Mouse (Mus musculus) embryo, embryonic 10 days (tissue): ENCODE results near the gene Nfix.

Experiments used
- DNase-seq: peaks from one replicate; pipeline ENCODE4 v3.0.0-alpha.2; 2015; ENCODE audit warnings: low spot score

The Nfix gene

DNA sequence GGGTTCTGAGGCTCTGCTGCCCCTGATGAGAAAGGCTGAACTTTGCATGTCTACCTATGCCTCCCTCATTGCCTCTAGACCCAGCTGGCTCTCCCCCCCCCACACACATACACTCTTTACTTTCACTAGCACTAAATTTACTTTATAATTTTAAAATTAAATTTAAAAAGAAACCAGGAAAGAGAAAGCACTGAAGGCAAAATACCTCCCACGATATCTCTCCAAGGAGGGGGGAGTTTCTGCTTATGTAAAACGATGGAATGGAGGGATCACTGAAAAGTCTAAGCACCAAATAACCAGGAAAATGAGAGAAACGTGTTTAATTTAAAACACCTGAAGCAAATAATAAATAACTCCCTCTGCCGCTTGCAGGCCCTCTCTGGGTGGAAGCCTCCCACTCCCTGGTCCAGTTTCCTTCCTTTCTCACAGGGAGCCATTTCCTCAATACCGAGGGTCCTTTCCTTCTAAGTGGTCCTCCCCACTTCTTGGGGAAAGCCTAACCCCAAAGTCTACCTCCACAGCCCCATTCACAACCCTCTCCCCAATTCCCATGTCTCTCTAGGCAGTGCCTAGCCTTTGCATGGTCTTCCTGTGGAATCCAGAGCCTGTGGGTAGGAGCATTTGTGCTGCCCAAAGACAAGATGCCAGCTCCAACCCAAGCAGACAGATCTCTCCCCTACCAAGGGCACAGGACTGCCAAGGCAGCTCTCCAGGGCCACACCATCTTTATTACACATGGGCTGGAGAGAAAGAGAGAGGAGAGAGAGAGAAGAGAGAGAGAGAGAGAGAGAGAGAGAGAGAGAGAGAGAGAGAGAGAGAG lies 18.2 kb downstream of the Nfix start:
- no peak for DNase-seq

GRCm38 (mm10) chr8:84780949-84781680 lies 19.0 kb downstream of the Nfix start:
- DNase-seq, result no peak

GRCm38 (mm10) chr8:84780225-84780555 lies 20.0 kb downstream of the Nfix start:
- DNase-seq, result no peak

- no peak for DNase-seq
These were observed 20.5 kb downstream of the Nfix start for GRCm38 (mm10) chr8:84779519-84780224.

- no peak for DNase-seq
These were observed 21.3 kb downstream of the Nfix start for GRCm38 (mm10) chr8:84778638-84779380.

- no peak for DNase-seq
These were observed 22.1 kb downstream of the Nfix start for GRCm38 (mm10) chr8:84777899-84778637.

DNA sequence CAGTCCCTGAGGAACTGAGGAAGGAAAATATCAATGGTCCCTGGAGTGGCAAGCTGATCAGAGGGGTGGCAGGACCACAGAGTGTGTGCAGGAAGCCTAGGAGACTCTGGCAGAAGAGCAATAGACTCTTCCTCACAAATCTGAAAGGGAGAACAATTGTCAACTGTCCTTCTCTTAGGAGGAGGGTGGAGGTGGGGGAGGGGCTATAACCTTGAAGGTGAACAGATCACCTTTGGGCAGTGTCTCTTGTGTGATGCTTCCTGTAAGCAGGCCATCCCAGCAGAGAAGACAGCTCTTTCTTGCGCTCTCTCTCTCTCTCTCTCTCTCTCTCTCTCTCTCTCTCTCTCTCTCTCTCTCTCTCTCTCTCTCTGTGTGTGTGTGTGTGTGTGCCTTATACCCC lies 23.6 kb downstream of the Nfix start:
- no peak for DNase-seq

DNA sequence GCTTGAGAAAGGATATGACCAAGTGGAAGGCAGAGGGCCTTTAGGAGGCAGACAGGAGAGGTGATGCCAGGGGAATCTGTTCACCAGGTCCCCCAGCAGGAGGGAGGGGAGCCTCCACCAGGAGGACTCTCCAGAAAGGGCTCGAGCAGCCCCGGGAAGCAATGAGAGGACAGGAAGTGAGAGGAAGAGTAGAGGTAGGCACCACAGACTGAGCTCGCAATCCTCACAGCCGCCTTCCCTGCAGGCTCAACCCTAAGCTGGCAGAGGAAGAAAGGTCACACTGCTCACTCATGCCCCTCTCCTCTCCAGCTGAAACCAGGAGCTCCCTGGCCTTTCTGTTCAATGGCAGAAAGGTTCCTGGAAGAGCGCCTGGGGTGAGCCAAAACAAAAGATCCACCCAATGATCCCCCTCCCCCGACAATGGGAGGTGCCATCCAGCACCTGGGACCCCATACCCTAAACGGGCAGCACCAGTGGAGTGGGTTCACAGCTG lies 24.5 kb downstream of the Nfix start:
- DNase-seq, result no peak

DNA sequence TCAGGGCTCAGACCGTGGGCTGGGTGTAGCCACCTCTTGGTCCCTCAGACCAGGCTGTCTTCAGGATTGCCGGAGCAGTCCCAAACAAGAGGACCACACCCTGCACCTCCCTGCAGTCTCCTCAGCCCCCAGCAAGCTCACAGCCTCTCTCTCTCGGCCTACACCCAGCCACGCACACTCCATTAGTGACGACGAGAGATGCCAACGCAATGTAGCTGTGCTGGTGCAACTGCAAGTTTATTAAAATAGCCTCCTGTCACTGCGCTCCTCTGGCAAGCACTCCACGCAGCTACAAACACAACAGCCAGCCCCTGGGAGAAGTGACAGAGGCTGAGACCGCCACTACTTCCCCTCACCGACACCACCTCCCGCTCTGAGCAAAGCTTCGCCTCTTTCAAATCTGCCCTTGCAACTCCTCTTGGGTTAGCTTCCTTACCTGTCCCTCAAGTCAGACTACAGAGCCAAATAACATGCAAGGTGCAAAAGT lies 25.0 kb downstream of the Nfix start:
- DNase-seq, result no peak

GRCm38 (mm10) chr8:84774473-84774911 lies 25.7 kb downstream of the Nfix start:
- no peak for DNase-seq

- DNase-seq, result peak; percentile 64
These were observed 26.3 kb downstream of the Nfix start for GRCm38 (mm10) chr8:84773833-84774232.

DNA sequence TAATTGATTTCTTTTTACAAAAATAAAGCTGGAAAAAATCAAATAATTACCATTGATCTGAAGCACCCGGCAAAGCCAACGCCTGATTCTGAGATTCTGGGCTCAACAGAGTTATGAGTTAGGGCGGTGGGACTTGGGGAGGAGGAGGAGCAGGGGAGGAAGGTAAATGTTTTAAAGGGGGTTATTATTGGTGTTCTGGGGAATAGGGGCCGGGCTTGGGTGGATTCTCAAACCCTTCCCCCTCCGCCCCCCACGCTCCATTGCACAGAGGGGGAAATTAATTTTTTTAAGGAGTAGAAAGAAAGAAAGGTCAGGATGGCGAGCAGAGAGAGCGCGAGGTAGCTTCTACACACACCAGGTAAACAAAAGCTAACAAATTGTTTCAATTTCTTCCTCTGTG lies 26.8 kb downstream of the Nfix start:
- no peak for DNase-seq

DNA sequence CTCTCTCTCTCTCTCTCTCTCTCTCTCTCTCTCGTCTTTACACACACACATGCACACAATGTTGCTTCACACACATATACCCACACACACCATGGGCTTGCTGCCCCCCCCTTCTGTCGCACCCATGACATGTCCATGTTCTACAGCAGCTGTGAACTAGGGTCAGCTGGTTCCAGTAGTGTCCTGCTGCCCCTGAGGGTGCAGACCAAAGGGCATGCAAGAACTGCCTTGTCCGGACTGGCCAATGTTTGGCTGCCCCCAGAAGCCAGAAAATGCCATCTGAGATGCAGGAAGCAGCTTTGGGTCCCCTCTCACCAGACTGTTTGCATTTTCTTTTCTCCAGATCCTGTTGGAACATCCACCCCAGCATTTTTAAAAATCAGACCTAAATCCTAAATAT lies 27.5 kb downstream of the Nfix start:
- DNase-seq, result no peak

DNA sequence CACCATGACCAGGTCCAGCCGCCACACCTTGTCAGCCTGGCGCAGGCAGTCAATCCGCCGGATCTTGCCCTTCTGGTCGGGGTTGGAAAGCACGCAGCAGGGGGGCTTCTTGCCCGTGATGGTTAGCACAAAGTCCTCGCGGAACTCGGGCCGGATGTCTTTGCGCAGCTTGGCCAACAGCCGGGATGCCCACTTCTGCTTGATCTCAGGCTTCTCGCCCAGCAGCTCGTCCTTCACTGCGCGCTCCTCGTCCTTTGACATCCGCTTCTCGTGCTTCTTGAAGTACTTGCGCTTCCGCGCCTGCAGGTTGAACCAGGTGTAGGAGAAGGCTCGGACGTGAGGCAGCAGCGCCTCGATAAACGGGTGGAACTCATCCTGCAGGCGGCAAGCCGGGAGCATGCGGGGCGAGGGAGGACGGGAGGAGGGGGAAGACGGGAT lies 28.2 kb downstream of the Nfix start:
- DNase-seq, result no peak

GRCm38 (mm10) chr8:84771000-84771687 lies 29.0 kb downstream of the Nfix start:
- no peak for DNase-seq

- DNase-seq, result no peak
These were observed 29.8 kb downstream of the Nfix start for GRCm38 (mm10) chr8:84770100-84770953.

- DNase-seq, result no peak
These were observed 30.8 kb downstream of the Nfix start for GRCm38 (mm10) chr8:84769324-84769723.

GRCm38 (mm10) chr8:84768343-84769095 lies 31.6 kb downstream of the Nfix start:
- DNase-seq, result no peak

DNA sequence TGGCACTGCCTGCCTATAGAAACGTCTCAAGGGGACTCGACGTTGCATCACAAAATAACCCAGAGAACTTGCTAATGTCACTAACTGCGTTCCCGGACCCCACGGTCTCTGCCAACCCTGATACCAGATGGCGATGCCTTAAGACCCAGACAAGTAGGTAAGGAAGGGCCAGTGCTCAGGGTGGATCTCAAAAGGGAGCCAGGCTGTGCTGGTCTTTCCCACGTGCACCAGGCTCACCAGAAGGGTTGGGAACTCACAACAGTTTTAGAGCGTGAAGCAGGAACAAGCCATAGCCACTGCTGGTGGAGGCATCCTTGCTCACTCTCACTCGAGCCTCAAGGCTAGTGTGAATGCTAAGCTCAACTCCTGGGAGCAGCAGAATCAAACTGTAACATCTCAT lies 32.9 kb downstream of the Nfix start:
- DNase-seq, result no peak
